Mouse (Mus musculus) heart, adult 2 months (tissue): Measurements from ENCODE around the gene Icos.

Source experiments
- CTCF ChIP-seq: fragments of 200-600 bp; IDR thresholded peaks from 2 replicates; pipeline ENCODE4 v1.8.1; 2022; ENCODE audit warnings: antibody characterized with exemption, mild to moderate bottlenecking, moderate library complexity
- EP300 ChIP-seq: fragments of 200-500 bp; IDR thresholded peaks from 2 replicates; pipeline ENCODE4 v1.6.1; 2011; ENCODE audit warnings: low read depth, low read length, control low read depth; ENCODE audit not compliant: insufficient read depth
- POLR2A ChIP-seq: fragments of 200-500 bp; IDR thresholded peaks from 2 replicates; pipeline ENCODE4 v1.6.1; 2011; ENCODE audit warnings: mild to moderate bottlenecking, low read depth, low read length, control low read depth; ENCODE audit not compliant: insufficient read depth

GRCm38 (mm10) chr1:60938256-60938655 lies 39.5 kb upstream of the Icos start:
- TF ChIP-seq CTCF (no peak), EP300 (no peak), POLR2A (no peak)
